In genomic region chr5:92490304-92490703, GRCm38 (mm10) we compare ENCODE assay signal across 16 mouse cellular contexts. TPM values are rescaled to one million over a fixed set of nuclear protein-coding genes. Genes with fewer than 3 reads are reported as not detected.
DNase-seq lines count a peak whose midpoint lies in the region; ATAC-seq and TF ChIP-seq lines count a peak whose summit lies in the region.
"Had no signal": no experiment of that assay in that cellular context is flagged by ENCODE, and none has a peak within 500 bp of the region (broad histone marks: within the 10 kb centered on the region; RNA-seq: fewer than 3 reads in every experiment).

No protein-coding gene starts in this region.

- TF ChIP-seq CTCF in thymus, adult 2 months (IDR thresholded peaks at IDR 0.05; ENCODE audit: borderline replicate concordance, control insufficient read depth, extremely low read depth, insufficient read depth, low read length, poor library complexity), result no peak
- TF ChIP-seq CTCF in liver, embryonic 14.5 days (IDR thresholded peaks at IDR 0.05; ENCODE audit: low read depth), result no peak

- TF ChIP-seq POLR2A in thymus, adult 2 months (IDR thresholded peaks at IDR 0.05; ENCODE audit: control insufficient read depth, extremely low read depth, insufficient read depth, low read length, poor library complexity), result no peak

- no peaks in the 10 kb centered on the region for H3K27me3 ChIP-seq in limb, embryonic 12.5 days
- no peaks in the 10 kb centered on the region for H3K27me3 ChIP-seq in limb, embryonic 10.5 days (ENCODE audit: low read depth, poor library complexity, severe bottlenecking)
- H3K27me3 ChIP-seq in thymus, adult 2 months (ENCODE audit: control insufficient read depth, insufficient read depth, low read length), result no peaks in the 10 kb centered on the region
- no peaks in the 10 kb centered on the region for H3K27me3 ChIP-seq in liver, embryonic 14.5 days (ENCODE audit: control insufficient read depth, insufficient read depth, low read length)
- H3K27me3 ChIP-seq in forebrain, embryonic 14.5 days (replicated peaks; ENCODE audit: control insufficient read depth, insufficient read depth, low read length), result no peaks in the 10 kb centered on the region
- H3K27me3 ChIP-seq: hindbrain, embryonic 12.5 days; midbrain, embryonic 12.5 days; neural tube, embryonic 12.5 days had no signal

- ATAC-seq in limb, embryonic 12.5 days (ENCODE audit: insufficient number of reproducible peaks, insufficient read depth, low FRiP score, low TSS enrichment, low read depth), result no peak
- ATAC-seq in liver, embryonic 14.5 days (ENCODE audit: insufficient read depth), result peak; percentile 33; the same call in 1 of the 2 replicates
- ATAC-seq in forebrain, embryonic 14.5 days, result no peak

- peak overlapping the region; percentile 41; the same call in 1 of the 2 replicates for H3K27ac ChIP-seq in limb, embryonic 12.5 days
- H3K27ac ChIP-seq in limb, embryonic 10.5 days, result no peak overlapping the region
- peak overlapping the region; percentile 100 for H3K27ac ChIP-seq in thymus, adult 2 months (ENCODE audit: control insufficient read depth, insufficient read depth, low read length)
- H3K27ac ChIP-seq in liver, embryonic 14.5 days, result no peak overlapping the region
- H3K27ac ChIP-seq in forebrain, embryonic 14.5 days (ENCODE audit: low read depth, low read length), result no peak overlapping the region
- H3K27ac ChIP-seq: hindbrain, embryonic 12.5 days; kidney, postnatal 0 days; midbrain, embryonic 12.5 days; neural tube, embryonic 12.5 days had no signal

- H3K4me3 ChIP-seq in limb, embryonic 12.5 days (replicated peaks), result no peak overlapping the region
- no peak overlapping the region for H3K4me3 ChIP-seq in limb, embryonic 10.5 days
- peak overlapping the region; percentile 26 for H3K4me3 ChIP-seq in thymus, adult 2 months (ENCODE audit: control insufficient read depth, insufficient read depth, low read length)
- no peak overlapping the region for H3K4me3 ChIP-seq in liver, embryonic 14.5 days (ENCODE audit: insufficient read depth in 1 of 2, low read depth in 2 of 2, low read length in 2 of 2)
- H3K4me3 ChIP-seq in forebrain, embryonic 14.5 days (ENCODE audit: low read depth, low read length), result no peak overlapping the region
- H3K4me3 ChIP-seq: hindbrain, embryonic 12.5 days; midbrain, embryonic 12.5 days; neural tube, embryonic 12.5 days had no signal

- WGBS in limb, embryonic 12.5 days, result 76% methylated on average over 3 of the region's 3 CpGs
- 92% methylated on average over 3 of the region's 3 CpGs for WGBS in limb, embryonic 10.5 days
- WGBS in thymus, adult 2 months, result 33% methylated on average over 3 of the region's 3 CpGs
- 34% methylated on average over 3 of the region's 3 CpGs for WGBS in liver, embryonic 14.5 days (ENCODE audit: insufficient replicate concordance)
- WGBS in forebrain, embryonic 14.5 days, result 90% methylated on average over 3 of the region's 3 CpGs

- no peak for DNase-seq in limb, embryonic 10.5 days (ENCODE audit: low spot score)
- no peak for DNase-seq in thymus, adult 2 months
- no peak for DNase-seq in thymus, postnatal 25 days
- no peak for DNase-seq in liver, embryonic 14.5 days (ENCODE audit: low read depth in 3 of 3, low spot score in 3 of 3)
- DNase-seq in right cerebral cortex, postnatal 14 days, result no peak
- DNase-seq in forebrain, embryonic 14.5 days (ENCODE audit: low spot score), result no peak
- DNase-seq: adrenal gland, postnatal 25 days; cerebellum, adult 11 months; cerebellum, postnatal 10 days; embryo, embryonic 11 days; kidney, adult 18-20 months had no signal

- H3K4me1 ChIP-seq in limb, embryonic 12.5 days (replicated peaks), result peaks cover 41% of the 10 kb centered on the region
- H3K4me1 ChIP-seq in limb, embryonic 10.5 days, result peaks cover 14% of the 10 kb centered on the region; the same call in 1 of the 2 replicates
- peaks cover 38% of the 10 kb centered on the region for H3K4me1 ChIP-seq in thymus, adult 2 months (replicated peaks; ENCODE audit: control insufficient read depth, insufficient read depth, low read length)
- peaks cover 5 to 16% of the 10 kb centered on the region in 2 experiments for H3K4me1 ChIP-seq in liver, embryonic 14.5 days (replicated peaks; ENCODE audit: control insufficient read depth in 2 of 2, insufficient read depth in 2 of 2, low read length in 1 of 2)
- peaks cover 7% of the 10 kb centered on the region; the same call in 1 of the 2 replicates for H3K4me1 ChIP-seq in forebrain, embryonic 14.5 days (ENCODE audit: control insufficient read depth, insufficient read depth, low read length)
- H3K4me1 ChIP-seq: neural tube, embryonic 12.5 days had no signal

- no peaks in the 10 kb centered on the region for H3K9me3 ChIP-seq in limb, embryonic 12.5 days
- H3K9me3 ChIP-seq in limb, embryonic 10.5 days (replicated peaks), result no peaks in the 10 kb centered on the region
- H3K9me3 ChIP-seq in liver, embryonic 14.5 days (ENCODE audit: control insufficient read depth, low read length), result no peaks in the 10 kb centered on the region
- H3K9me3 ChIP-seq in forebrain, embryonic 14.5 days (replicated peaks; ENCODE audit: control insufficient read depth, low read length), result no peaks in the 10 kb centered on the region
- H3K9me3 ChIP-seq: midbrain, embryonic 12.5 days had no signal

- H3K4me2 ChIP-seq in limb, embryonic 12.5 days, result no peak overlapping the region
- H3K4me2 ChIP-seq in liver, embryonic 14.5 days (ENCODE audit: low read depth), result no peak overlapping the region
- H3K4me2 ChIP-seq in forebrain, embryonic 14.5 days (ENCODE audit: low read length), result no peak overlapping the region
- H3K4me2 ChIP-seq: hindbrain, embryonic 12.5 days; midbrain, embryonic 12.5 days; neural tube, embryonic 12.5 days had no signal

- no peak for TF ChIP-seq EP300 in liver, embryonic 14.5 days (IDR thresholded peaks at IDR 0.05; ENCODE audit: low read depth)

- H3K9ac ChIP-seq in limb, embryonic 12.5 days (replicated peaks), result no peak overlapping the region
- no peak overlapping the region for H3K9ac ChIP-seq in liver, embryonic 14.5 days (replicated peaks)
- H3K9ac ChIP-seq in forebrain, embryonic 14.5 days (ENCODE audit: low read length), result no peak overlapping the region
- H3K9ac ChIP-seq: hindbrain, embryonic 12.5 days; midbrain, embryonic 12.5 days; neural tube, embryonic 12.5 days had no signal

- peaks cover 7% of the 10 kb centered on the region; the same call in 1 of the 2 replicates for H3K36me3 ChIP-seq in limb, embryonic 12.5 days
- no peaks in the 10 kb centered on the region; the same call in 1 of the 2 replicates for H3K36me3 ChIP-seq in limb, embryonic 10.5 days
- 0 out of 2 replicates have a peak, but pooled peaks cover 3% of the 10 kb centered on the region for H3K36me3 ChIP-seq in thymus, adult 2 months (ENCODE audit: control insufficient read depth, insufficient read depth, low read length)
- no peaks in the 10 kb centered on the region for H3K36me3 ChIP-seq in liver, embryonic 14.5 days (replicated peaks; ENCODE audit: control insufficient read depth, insufficient read depth, low read depth)
- 0 out of 2 replicates have a peak, but pooled peaks cover 4% of the 10 kb centered on the region for H3K36me3 ChIP-seq in forebrain, embryonic 14.5 days (ENCODE audit: control insufficient read depth, insufficient read depth, low read length)
- H3K36me3 ChIP-seq: hindbrain, embryonic 12.5 days had no signal

RNA-seq across cellular contexts. Expression of gene Scarb2, which starts 16.3 kb away (rescaled TPM):
- 9.0 and 9.4 TPM in 2 replicates for polyA plus RNA-seq in limb, embryonic 12.5 days (2016; fragmentation: Nextera tagmentation; extraction: Ambion mirVana)
- 5.7 and 7.2 TPM in 2 replicates for polyA plus RNA-seq in limb, embryonic 10.5 days (2016; fragmentation: Nextera tagmentation; extraction: Ambion mirVana)
- 40.2 and 40.9 TPM in 2 replicates for polyA plus RNA-seq in thymus, adult 2 months (2012; rRNA removed)
- polyA plus RNA-seq in liver, embryonic 14.5 days (2012; rRNA removed), result 4.5 and 5.7 TPM in 2 replicates
- 5.2 and 5.4 TPM in 2 replicates for polyA plus RNA-seq in liver, embryonic 14.5 days (2014; fragmentation: Nextera tagmentation; extraction: Ambion mirVana)
- 23.9 and 26.0 TPM in 2 replicates for polyA plus RNA-seq in forebrain, embryonic 14.5 days (2014; fragmentation: Nextera tagmentation; extraction: Ambion mirVana)

RNA-seq across cellular contexts. Expression of gene Nup54, which starts 55.3 kb away (rescaled TPM):
- polyA plus RNA-seq in limb, embryonic 12.5 days (2016; fragmentation: Nextera tagmentation; extraction: Ambion mirVana), result 66.8 and 68.1 TPM in 2 replicates
- polyA plus RNA-seq in limb, embryonic 10.5 days (2016; fragmentation: Nextera tagmentation; extraction: Ambion mirVana), result 76.6 and 81.9 TPM in 2 replicates
- polyA plus RNA-seq in thymus, adult 2 months (2012; rRNA removed), result 26.9 and 34.6 TPM in 2 replicates
- 14.5 and 20.7 TPM in 2 replicates for polyA plus RNA-seq in liver, embryonic 14.5 days (2012; rRNA removed)
- 26.6 and 31.9 TPM in 2 replicates for polyA plus RNA-seq in liver, embryonic 14.5 days (2014; fragmentation: Nextera tagmentation; extraction: Ambion mirVana)
- polyA plus RNA-seq in forebrain, embryonic 14.5 days (2014; fragmentation: Nextera tagmentation; extraction: Ambion mirVana), result 55.4 and 63.2 TPM in 2 replicates

Comparison
In these comparisons a context has a peak if more than half of its experiments do, and no peak if none do; other contexts are left out.
1. H3K27ac ChIP-seq: peak in limb, embryonic 12.5 days (single experiment) and thymus, adult 2 months (single experiment); none in limb, embryonic 10.5 days (single experiment), liver, embryonic 14.5 days (single experiment) and forebrain, embryonic 14.5 days (single experiment).